Mouse (Mus musculus) NIH3T3 (cell line): Measurements from ENCODE around the gene Ly6g6c.
A peak's percentile ranks its signal among the peaks of the same experiment; 100 is the strongest.

Experiments
- DNase-seq: peaks from one replicate; pipeline ENCODE4 v3.0.0-alpha.2; 2012; ENCODE audit warnings: low read depth

Gene Ly6g6c

GRCm38 (mm10) chr17:35083929-35084497, 18.8 kb downstream of the Ly6g6c start:
- DNase-seq, result no peak

- DNase-seq, result no peak
Observed at GRCm38 (mm10) chr17:35085208-35085865, 20.1 kb downstream of the Ly6g6c start, which contains the start of gene Ly6g6f. TSS of gene Ly6g6f (minus strand) at chr17:35085610.

- peak; percentile 58 for DNase-seq
Observed at GRCm38 (mm10) chr17:35088151-35088550, 23.0 kb downstream of the Ly6g6c start.

GRCm38 (mm10) chr17:35088825-35089644, 23.8 kb downstream of the Ly6g6c start, which contains the start of gene Abhd16a:
TSS of gene Abhd16a (plus strand) at chr17:35089263.
- peak; percentile 97 for DNase-seq

GRCm38 (mm10) chr17:35090166-35090932, 25.2 kb downstream of the Ly6g6c start:
- DNase-seq, result peak; percentile 52

- no peak for DNase-seq
Observed at GRCm38 (mm10) chr17:35092403-35093198, 27.4 kb downstream of the Ly6g6c start.

- DNase-seq, result no peak
Observed at GRCm38 (mm10) chr17:35094475-35095365, 29.5 kb downstream of the Ly6g6c start.

GRCm38 (mm10) chr17:35096597-35096996, 31.4 kb downstream of the Ly6g6c start:
- DNase-seq, result no peak

GRCm38 (mm10) chr17:35097164-35097655, 32.0 kb downstream of the Ly6g6c start:
- no peak for DNase-seq

GRCm38 (mm10) chr17:35100196-35100765, 35.1 kb downstream of the Ly6g6c start:
- DNase-seq, result no peak

GRCm38 (mm10) chr17:35101161-35101560, 36.0 kb downstream of the Ly6g6c start:
- DNase-seq, result no peak

GRCm38 (mm10) chr17:35102299-35102698, 37.1 kb downstream of the Ly6g6c start:
- no peak for DNase-seq

GRCm38 (mm10) chr17:35103221-35103690, 38.1 kb downstream of the Ly6g6c start:
- DNase-seq, result no peak

- DNase-seq, result no peak
Observed at GRCm38 (mm10) chr17:35104079-35104478, 38.9 kb downstream of the Ly6g6c start.

- DNase-seq, result no peak
Observed at GRCm38 (mm10) chr17:35104754-35105153, 39.6 kb downstream of the Ly6g6c start.

- DNase-seq, result peak; percentile 77
Observed at GRCm38 (mm10) chr17:35105740-35106389, 40.7 kb downstream of the Ly6g6c start.

- DNase-seq, result peak; percentile 60
Observed at GRCm38 (mm10) chr17:35106522-35106921, 41.3 kb downstream of the Ly6g6c start.

GRCm38 (mm10) chr17:35108097-35108496, 42.9 kb downstream of the Ly6g6c start, which contains the start of gene Ly6g5c:
TSS of gene Ly6g5c (plus strand) at chr17:35108279.
- DNase-seq, result no peak

- no peak for DNase-seq
Observed at GRCm38 (mm10) chr17:35111774-35112173, 46.6 kb downstream of the Ly6g6c start.
